Mouse (Mus musculus) testis, adult 2 months (tissue): ENCODE measurements around the gene Ndfip2.

Experiments
- CTCF ChIP-seq: fragments of 200-500 bp; IDR thresholded peaks from 2 replicates; pipeline ENCODE4 v1.5.1; 2012; ENCODE audit warnings: low read depth, mild to moderate bottlenecking, inconsistent platforms, low read length, moderate library complexity; ENCODE audit not compliant: control insufficient read depth, insufficient read depth, insufficient replicate concordance
- POLR2A ChIP-seq: fragments of 200-500 bp; IDR thresholded peaks from 2 replicates; pipeline ENCODE4 v1.6.1; 2012; ENCODE audit warnings: low read depth, mild to moderate bottlenecking, inconsistent platforms, low read length, moderate library complexity; ENCODE audit not compliant: control insufficient read depth

GRCm38 (mm10) chr14:105277277-105277676 is 18.9 kb downstream of the Ndfip2 start:
- TF ChIP-seq POLR2A (no peak), CTCF (no peak)
